Mouse (Mus musculus): ENCODE results near the gene Kpna6.

Kpna6 gene

DNA sequence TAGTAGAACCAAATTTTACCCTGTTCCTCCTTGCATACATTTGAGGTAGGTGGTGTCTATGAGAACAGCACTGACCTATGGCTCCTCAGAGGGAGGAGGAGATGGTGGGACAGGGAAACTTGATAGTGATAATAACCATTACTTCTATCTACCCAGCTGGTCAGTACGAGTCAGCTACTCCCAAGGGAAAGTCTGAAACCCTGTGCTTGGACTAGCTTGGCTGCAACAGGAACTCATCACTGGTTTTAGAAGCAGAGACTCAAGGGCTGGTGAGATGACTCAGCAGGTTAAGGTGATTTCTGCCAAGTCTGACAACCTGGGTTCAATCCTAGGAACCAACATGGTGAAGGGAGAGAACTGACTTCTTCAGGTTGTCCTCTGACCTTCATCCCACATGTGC, 23.9 kb downstream of the Kpna6 start:
- no peak for DNase-seq (ENCODE audit: low spot score)

DNA sequence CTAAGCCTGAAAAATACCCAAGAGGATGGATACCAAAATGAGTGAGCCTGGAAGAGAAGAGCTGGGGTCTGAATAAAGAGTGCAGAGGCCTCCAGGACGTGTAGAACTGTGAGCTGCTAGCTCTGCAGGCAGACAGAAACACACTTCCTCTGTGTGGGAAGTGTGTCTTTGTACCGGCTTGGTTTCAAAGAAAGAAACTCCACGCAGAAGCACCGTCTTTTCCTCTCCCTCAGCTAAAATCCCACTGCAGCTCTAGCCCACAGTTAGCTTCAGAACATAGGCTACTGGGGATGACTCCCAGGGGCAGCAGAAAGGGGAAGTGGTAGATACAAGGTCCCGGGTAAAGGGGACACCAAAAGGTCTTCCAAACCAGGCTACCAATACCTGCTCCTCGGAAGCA, 27.4 kb downstream of the Kpna6 start:
- no peak for DNase-seq (ENCODE audit: low spot score)

DNA sequence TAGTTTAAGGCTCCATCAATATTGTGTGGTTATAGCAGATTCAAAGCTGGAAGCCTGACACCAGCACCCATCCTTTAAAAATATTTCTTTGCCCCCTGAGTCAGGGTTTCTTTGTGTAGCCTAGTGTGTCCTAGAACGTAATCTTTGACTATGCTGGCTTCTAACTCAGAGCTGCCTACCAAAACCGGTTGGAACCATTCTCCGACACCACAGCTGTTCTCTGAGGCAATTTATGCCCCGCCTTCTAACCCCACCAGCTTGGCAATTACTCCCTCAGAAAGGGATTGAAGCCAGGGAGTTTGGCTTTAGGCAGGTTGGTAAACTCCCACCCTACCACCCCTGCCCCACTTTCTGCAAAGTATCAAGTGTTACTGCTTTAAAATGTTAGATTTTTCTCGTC, 30.8 kb downstream of the Kpna6 start:
- no peak for DNase-seq (ENCODE audit: low spot score)

DNA sequence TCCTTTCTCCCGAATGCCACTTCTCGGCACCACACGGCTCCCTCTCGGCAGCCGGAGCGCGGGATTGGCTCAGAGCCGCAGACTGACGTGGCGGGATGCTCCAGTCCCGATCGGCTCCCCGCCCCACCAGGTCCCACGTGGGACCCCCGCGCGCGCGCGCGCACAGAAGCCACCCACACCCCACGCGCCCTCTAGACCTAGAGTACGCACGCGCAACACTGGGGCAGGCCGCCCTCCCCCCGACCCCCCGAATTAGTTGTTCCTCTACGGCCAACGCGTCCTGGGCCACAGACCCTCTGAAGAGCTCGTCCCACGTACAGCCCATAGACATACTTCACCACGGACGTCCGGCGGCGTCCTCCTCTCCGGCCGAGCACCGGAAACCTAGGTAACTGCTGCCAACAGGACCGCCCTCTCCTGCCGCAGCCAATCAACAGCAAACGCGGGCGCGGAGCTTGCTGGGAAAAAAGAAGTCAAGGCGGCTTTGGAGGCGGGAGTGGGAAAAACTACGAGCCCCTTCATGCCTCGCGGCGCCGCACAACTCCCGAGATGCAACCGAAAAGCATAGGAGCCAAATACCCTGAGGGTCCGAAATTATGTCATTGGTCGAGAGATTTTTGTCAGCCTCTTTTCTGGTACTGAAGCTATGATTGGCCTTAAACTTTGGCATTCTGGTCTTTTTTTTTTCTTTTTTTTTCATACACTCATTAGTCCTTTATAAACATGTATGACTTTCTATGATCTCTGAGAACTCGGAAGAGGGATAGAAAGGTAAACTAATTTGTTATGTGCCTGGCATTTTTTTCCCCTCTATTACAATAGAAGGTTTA, 31.7 kb downstream of the Kpna6 start, which contains the start of gene Txlna:
Gene Txlna (minus strand): TSS at position 428 of the 830 bp plus-strand sequence.
- DNase-seq (ENCODE audit: low spot score): peak; percentile 98

DNA sequence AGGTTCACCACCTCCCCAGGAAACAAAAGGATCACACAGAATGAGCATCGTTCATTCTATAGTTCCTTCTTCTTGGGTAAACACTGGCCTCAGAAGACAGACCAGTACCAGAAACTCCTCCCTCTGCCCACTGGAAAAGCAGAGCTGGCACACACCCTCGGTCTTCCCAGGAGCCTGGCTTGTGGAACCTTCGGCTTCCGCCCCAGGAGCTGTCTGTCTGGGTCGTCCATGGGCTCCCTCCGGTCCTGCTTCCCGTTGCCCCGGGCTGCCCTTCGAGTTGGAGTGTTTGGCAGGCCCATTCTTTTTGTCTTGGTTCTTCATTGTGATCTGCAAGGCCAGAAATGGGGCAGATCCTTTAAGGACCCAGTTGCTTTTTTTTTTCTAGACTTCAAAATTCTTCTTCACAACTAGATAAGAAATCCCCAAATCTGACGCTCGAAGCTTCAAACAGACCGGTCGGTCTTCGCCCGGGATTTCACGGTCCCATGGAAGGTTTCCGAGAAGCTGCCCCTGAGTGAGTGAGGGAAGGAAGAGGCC, 32.4 kb downstream of the Kpna6 start:
- no peak for DNase-seq (ENCODE audit: low spot score)

DNA sequence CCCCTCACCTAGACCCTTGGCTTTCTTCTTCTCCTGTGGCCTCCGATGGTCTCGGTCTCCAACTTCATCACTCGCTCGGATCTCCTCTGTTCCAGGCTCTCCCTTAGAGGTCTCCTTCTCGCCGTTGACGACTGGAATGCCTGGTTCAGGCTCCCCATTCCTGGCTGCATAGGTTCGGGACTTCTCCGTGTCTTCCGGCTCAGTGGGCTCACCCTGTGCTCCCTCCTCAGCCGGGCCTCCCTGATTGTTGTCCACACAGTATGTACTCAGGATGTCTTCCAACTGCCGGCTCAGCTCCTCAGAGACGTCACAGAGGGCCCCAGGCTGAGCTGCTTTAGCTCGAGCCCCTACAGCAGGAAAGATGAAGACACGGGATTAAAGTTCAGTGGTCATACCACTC, 33.3 kb downstream of the Kpna6 start:
- DNase-seq (ENCODE audit: low spot score): no peak

DNA sequence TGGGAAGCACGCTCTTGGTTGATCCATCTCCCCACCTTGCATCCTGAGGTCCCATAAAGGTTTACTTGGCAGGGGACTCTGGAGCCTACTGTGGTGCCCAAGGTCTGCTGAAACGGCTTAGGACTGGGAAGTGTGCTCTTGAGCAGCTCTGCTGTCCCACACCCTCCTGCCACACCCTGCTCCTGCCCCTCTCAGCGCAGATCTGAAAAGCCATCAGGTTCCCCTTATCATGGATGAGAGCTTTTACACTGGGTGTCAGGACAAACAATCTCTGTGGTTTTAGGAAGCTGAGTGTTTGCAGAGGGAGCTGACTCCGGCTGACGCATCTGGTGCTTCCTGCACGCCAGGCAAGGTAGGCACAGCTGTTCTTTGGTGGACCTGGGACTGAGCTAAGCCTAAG, 38.7 kb downstream of the Kpna6 start:
- DNase-seq (ENCODE audit: low spot score): no peak

DNA sequence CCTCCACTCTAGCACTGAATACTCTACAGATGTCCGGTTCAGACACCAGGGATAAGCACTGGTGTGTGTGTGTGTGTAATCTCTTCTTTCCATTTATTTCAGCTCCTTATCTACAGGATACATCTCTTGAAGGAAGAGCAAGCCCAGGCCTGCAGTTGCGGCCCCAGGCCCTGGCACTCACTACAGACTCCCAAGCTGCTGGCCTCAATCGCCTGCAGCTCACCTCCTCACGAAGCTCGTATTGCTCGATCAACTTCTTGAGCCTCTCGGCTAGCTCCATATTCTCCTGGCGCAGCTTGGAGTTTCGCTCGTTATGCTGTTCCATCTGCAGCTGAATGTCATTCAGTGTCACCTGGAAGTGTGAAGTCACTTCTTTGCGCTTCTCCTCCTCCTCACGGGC, 40.7 kb downstream of the Kpna6 start:
- no peak for DNase-seq (ENCODE audit: low spot score)

DNA sequence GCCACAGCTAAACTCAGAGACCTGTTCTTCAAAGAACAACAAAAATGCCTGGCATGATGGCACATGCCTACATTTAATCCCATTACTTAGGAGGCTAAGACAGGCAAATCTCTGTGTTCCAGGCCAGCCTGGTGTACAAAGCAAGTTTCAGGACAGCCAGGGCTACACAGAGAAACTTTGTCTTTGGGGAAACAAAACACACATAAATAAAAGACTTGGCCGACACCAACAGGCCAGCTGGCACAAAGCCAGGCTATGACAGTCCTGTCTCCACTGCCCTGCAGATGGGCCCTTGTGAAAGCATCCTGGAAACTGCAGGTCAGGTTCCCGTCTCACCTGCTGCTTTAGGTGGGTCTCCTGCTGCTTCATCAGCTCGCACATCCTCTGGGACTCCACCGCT, 41.6 kb downstream of the Kpna6 start:
- DNase-seq (ENCODE audit: low spot score): no peak

DNA sequence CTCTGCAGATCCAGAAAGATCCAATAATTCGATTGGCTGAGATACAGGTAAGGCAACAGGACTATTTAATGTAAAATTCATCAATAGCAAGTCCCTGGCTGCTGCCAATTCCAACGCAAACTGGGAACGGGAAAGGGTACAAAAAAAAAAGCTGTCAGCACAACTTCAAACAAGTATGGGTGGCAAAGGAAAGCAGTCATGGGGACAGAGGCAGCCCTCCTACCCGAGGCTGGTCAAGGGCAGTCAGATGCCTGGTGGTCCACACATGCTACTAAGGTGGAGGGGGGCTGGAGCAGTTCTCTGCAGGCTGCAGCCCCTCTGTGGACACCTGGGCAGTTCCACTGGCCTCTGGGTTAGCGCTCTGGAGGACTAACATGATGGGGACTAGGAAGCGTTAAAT, 46.5 kb downstream of the Kpna6 start:
- no peak for DNase-seq (ENCODE audit: low spot score)

DNA sequence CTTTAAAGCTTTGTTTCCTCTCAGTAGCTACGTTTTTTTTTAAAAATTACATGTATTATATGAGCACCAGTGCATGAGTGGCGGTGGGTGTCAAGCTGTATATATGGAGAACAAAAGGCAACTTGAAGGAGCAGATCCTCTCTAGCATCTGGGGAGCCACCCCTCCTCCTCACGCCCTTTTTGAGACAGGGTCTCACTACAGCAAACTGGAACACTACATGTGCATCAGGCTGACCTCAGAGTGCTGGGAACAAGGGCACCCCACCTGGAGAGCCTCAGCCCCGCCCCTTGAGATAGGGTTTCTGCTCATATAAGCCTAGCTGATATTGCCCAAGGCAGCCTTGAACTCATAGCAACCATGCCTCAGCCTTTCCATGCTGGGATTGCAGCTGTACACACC, 47.1 kb downstream of the Kpna6 start:
- no peak for DNase-seq (ENCODE audit: low spot score)

DNA sequence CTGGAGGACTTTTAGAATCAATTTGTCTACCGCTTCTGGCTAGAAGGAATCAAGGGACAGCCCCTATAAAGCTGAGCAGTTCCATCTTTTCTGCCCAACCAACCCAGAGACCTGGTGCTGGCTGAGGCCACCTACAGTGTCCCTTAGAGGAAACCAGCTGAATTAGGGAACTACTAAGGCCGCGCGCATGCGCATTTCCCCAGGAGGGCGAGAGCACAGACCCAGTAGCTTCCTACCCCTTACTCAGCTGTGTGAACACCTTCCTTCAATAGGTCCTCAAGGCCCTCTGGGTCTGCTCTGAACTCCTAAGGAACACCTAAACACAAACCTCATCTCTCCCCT, 47.6 kb downstream of the Kpna6 start:
- peak; percentile 73 for DNase-seq (ENCODE audit: low spot score)

DNA sequence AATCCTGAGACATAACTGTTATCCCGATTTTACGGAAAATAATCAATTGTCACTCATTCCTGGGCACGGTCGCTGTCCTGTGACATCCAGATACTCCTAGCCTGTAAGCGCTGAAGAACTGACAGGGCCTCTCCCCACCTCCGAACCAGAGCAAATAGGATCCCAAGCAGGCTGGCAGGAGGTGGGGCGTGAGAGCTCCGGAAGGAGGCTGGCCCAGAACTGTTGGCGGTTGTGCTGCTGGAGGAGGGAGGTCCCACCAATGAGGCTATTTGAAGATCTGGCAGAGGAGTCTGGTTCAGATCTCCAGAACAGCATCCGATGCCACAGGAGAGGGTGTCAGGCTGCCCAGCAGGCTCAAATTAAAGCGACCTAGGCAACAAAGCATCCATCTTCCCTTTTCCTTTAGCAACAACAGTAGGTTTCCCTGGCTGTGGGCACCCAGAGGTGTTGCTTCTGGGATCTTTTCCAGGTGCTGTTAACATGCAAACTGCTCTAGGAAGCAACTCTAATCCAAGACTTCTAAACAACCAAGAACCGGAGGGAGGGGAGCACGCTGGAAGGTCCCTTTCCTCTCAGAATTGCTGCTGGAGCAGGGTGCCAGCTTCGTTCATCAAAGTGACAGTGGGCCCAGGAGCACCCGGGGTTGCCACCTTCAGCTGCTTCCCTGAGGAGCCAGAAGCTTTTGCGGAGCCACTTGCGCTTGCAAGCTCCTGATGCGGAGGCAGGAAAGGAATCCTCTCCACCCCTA, 48.1 kb downstream of the Kpna6 start:
- DNase-seq (ENCODE audit: low spot score): peak; percentile 93

DNA sequence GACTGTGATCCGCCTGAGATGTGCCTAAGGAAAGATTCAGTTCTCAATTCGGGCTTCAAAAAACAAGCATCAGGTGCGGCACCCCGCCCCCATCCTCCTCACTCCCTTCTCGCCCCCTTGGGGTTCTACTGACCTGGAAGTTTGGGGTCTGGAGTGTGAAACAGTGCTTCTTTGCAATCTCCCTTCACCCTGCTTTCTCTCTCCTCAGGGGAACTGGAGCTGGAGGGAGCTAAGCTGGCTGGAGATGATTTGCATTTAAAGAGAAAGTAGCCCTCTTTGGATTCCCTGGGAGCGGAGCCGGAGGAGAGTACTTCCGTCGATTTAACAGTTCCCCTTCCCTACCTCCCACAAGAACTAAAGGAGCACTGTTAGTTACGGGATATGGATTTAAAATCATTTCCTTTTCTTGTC, 48.9 kb downstream of the Kpna6 start, which contains the start of gene Ccdc28b:
Gene Ccdc28b (minus strand): TSS at position 267 of the 411 bp plus-strand sequence.
- DNase-seq (ENCODE audit: low spot score): peak; percentile 59

DNA sequence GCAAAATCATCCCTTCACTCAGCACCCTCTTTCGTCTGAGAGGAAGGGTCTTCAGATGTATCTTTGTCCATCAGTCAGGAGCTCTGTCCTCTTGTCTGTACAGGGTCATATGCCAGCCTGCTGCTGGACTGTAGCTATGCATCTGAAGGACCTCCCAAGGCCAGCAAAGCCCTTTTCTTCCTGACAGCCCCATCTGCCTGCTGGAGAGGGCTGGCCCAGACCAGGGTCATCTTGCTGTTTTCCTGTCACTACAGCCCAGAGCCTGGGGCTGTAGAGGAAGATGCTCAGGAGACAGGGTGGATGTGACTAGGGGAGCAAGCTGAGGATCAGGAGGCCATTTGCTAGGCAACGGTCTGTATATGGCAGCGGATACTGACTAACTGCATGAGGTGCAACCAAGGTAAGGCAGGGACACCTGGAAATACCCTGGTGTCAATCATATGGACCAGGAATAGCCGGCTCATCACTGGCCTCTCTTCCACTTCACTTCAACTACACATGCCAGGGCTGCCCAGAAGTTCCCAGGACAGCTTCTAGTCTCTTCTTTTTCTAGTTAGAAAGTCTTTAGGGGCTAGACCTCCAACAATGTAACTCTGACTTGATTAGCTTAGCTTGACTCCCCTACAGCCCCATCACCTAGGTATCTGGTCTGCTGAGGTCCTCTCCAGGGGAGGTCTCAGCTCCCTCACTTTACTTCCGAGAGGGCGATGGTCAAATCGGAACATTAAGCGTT, 49.6 kb downstream of the Kpna6 start:
- no peak for DNase-seq (ENCODE audit: low spot score)

DNA sequence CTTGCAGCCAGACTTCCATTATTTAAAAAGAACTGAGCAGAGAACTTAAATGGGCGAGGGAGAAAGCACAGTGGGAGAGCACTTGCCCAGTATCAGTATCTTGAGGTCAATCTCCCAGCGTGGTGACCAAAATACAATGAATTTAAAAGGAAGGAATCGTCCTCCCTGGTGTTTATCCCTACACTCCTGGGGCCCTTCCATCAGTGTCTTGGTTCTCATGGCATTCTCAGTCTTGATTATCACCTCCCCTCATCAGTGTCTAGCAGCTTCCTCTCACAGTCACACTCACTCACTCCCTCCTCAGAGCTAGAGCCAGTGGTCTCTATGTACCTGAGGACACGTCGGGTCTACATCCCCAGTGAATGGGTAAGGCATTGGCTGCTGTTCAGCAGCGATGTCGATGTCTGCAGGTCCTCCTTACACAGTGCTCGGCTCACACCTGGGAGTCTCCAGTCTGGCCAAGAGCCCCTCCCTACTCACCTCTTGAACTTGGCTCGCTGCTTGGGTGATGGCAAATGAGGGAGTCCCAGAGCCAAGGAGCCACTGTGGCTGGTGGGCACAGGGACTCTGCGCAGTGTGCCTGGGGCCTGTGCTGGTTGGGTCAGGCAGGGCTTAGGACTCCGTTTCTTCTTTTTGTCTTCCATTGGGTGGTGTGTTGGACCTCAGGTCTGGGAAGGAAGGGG, 50.3 kb downstream of the Kpna6 start:
- no peak for DNase-seq (ENCODE audit: low spot score)

DNA sequence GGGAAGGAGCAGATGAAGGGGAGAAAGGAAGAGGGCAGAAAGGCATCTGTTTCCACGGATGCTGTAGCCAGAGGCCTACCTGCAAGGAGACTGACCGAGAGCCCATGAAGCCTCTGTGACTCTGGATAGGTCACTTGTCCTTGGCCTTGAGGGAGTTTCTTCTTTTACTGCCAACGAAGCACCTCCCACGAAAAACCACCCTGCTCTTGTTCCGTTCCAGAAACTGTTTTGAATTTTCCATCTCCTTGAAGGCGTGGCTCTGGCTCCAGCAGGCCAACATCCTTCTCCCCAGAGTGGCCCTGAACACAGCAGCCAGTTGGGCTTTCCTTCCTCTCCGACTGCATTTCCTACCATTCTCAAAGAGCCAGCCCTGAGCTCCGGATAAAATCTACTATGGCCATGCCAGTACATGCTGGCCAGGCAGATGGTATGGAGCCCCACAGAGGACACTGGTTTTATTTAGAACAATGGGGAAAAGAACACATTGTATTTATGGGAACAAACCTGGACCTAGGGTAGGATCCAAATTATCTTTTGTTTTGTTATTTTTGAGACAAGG, 51.2 kb downstream of the Kpna6 start:
- DNase-seq (ENCODE audit: low spot score): no peak

DNA sequence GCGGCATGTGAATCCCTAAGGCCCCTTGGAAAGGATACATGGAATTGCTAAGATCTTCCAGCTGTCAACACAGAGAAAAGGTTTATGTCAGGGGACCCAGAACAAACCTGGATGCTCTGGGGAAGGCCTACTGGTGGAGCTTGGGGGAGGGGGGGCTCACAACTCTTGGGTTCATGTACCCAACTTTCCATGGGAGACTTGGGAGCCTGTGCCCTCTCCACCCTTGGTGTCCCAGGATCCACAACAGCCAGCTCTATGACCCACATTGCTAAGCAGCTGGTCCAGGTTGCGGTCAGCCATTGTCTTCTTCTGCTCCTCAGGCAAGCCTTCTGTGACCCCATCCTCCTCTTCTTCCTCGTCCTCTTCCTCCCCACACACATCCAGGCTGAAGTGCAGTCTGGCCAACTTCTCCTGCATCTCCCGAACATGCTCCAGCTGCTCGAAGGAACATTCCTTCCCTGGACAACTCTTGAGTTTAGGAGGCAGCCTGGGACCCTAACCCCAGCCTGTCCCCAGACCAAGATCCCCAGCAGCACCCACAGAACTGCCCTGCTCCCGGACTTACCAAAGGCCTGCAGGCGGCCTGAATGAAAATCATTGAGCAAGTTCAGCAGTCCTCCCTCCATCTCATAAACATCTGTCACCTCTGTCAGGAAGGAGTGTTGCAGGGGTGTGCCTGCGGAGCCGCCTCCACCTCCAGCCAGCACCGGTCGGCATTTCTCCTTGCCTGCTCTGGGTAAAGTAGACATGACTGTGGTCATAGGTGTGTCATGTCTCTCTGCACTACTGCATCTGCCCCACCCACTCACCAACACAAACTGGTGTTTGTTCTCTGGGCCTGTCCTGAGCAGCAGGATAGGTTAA, 51.9 kb downstream of the Kpna6 start:
- no peak for DNase-seq (ENCODE audit: low spot score)

DNA sequence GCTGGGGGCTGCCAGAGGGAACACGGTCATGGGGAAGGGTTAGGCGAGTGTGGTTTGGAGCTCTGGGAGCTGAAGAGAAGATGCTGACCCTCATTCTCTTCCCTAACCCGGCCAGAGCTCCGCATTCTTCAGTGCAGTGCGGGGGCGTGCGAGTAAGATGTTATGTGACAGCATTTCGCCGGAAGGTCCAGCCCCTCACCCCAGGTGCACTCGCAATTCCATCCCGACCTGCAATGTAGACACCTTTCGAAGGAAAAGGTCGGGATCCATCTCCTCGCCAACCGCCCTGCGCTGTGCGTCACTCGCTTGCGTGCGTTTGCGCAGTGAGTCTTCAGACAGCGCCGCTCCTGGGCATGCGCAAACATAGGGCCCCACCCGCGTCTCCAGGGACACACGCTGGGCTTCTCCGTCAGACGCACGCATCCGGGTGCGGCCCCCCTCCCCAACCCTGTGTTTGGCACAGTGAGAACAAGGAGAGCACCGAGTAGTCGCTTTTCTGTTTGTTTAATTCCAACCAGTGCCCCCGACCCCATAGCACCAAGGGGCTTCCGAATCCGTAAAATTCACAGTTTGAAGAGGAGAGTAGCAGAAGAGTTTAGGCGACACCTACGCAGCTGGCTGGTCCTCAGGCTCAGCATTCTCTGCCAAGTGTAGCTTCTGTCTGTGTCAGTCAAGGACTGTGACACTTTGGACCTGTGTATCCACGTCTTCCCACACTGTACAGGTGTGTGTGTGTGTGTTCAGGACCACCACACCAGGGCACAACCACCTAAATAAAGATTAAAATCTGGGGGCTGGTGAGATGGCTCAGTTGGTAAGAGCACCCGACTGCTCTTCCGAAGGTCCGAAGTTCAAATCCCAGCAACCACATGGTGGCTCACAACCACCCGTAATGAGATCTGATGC, 53.5 kb downstream of the Kpna6 start, which contains the start of gene Iqcc:
Gene Iqcc (minus strand): TSS at position 314 of the 906 bp plus-strand sequence.
- peak; percentile 97 for DNase-seq (ENCODE audit: low spot score)
